Mouse (Mus musculus) ES-Bruce4 (cell line): ENCODE measurements around the gene Uba52.

Experiments used
- CTCF ChIP-seq: IDR thresholded peaks from one replicate; pipeline ENCODE4 v1.8.1; 2011; ENCODE audit warnings: low read depth, low read length
- POLR2A ChIP-seq: IDR thresholded peaks from one replicate; pipeline ENCODE4 v1.8.1; 2011; ENCODE audit warnings: low read length; ENCODE audit not compliant: insufficient read depth

DNA sequence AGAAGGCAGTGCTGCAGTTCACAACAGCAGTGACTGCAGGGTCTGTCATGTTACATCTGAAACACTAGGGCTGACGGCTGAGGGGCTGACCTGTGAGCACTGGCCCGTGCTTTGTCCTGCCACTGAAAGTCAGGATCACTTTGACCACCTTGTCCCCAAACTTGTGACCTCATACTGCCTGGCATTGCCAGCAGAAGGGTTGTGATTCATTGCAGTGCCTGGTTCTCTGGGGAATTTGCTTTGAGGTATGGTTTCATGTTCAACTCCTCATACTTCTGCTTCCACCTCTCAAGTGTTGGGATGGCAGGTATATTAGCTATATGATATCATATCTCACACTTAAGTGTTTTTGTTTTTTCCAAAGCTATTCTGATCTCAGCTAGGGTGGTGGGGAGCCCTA, 25.1 kb upstream of the Uba52 start:
- TF ChIP-seq CTCF, result no peak
- TF ChIP-seq POLR2A, result no peak
